Mouse (Mus musculus) brain, embryonic 14.5 days (tissue): Measurements from ENCODE around the gene Tmem182. TPM values are rescaled to one million over a fixed set of nuclear protein-coding genes. Genes with fewer than 3 reads are reported as not detected.

Experiments
- DNase-seq: peaks from one replicate; pipeline ENCODE4 v3.0.0-alpha.2; 2011; ENCODE audit warnings: low read depth
- CTCF ChIP-seq: fragments of 200-500 bp; IDR thresholded peaks from 2 replicates; pipeline ENCODE4 v1.5.1; 2012; ENCODE audit warnings: inconsistent platforms, mild to moderate bottlenecking, moderate library complexity, borderline replicate concordance; ENCODE audit not compliant: insufficient read depth, insufficient read length; ENCODE audit errors: extremely low read depth
- POLR2A ChIP-seq: fragments of 200-500 bp; IDR thresholded peaks from 2 replicates; pipeline ENCODE4 v1.6.1; 2012; ENCODE audit warnings: mild to moderate bottlenecking, inconsistent platforms, borderline replicate concordance; ENCODE audit not compliant: poor library complexity, insufficient read depth, insufficient read length, severe bottlenecking; ENCODE audit errors: extremely low read depth
- polyA plus RNA-seq: library from polyadenylated mRNA; depleted of rRNA; stranded (reverse); fragments of >200 nt; gene quantifications from 2 replicates; pipeline ENCODE4 v1.2.3, GENCODE M21; 2012

The Tmem182 gene
- polyA plus RNA-seq, 1 experiment, result 0.05 TPM

DNA sequence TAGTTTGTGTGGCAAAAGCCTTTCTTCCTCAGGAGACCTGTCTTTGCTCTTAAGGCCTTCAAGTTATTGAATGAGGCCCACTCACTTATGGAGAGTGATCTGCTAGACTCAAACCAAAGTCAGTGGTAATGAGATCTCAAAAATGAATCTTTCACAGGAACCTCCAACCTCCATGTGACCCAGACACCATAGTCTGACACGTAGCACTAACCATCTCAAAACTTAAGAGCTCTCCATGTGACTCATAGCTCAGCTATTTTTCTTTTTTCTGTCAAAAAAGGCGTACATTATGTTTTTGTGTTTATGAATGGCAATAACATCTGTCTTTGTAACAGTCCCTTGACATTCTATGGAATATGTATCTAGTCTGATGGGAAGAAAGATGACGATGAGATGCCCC is 3.2 kb downstream of the Tmem182 start:
- no peak for TF ChIP-seq CTCF
- TF ChIP-seq POLR2A, result no peak
- no peak for DNase-seq

DNA sequence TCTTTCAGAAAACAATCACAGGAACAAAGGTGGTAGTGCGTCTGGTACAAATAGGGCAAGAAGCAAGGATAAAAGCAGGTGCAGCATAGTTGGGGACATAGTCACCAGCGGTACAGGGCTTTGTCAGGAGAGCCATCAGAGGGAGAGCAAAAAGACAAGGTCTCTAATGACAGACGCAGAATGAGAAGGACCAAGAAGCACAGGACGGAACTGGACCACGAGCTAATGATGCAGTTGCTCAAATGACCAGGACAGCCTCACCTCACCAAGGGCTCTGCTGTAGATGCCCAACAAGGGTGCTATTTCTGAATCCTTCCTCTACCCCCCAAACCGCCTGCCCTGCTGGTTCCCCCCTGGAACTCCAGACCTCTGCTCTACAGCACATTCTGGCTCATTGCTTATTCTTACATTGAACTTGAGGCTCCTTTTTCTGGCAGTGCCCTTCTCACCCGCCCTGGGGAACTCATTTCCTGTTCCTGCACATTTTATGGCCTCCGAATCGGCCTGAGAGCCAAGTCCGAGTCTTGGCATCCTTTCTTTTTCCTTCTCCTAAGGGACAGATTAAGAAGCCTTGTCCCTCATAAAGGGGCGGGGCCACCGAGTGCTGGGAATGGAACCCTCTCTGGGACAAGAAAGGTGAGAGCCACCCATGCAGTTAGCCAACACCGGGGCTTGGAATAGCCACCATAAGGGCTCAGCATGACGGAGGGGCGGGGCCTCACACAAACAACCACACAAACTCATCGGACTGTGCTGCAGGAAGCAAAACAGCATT is 9.9 kb downstream of the Tmem182 start:
- DNase-seq, result no peak
- no peak for TF ChIP-seq CTCF
- no peak for TF ChIP-seq POLR2A

DNA sequence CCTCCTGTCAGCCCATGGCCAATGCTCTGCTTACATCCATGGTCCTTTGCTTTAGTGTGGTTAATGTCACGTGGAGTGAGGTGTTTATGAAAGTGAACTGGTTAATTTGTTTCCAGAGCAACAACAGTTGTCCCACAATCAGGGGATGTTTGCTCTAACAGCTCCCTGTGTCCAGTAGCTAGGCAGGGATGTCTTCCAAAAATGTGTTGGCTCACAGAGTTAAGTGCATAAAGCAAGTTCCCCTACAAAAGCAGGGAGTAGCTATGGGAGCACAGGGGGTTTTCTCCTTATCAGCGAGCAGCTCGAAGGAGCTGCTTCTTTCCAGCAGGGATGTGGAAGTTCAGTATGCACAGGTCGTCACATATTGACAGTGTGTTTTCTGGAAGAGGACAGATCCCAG is 19.1 kb downstream of the Tmem182 start:
- TF ChIP-seq CTCF (no peak), POLR2A (no peak)
- peak; percentile 29 for DNase-seq

DNA sequence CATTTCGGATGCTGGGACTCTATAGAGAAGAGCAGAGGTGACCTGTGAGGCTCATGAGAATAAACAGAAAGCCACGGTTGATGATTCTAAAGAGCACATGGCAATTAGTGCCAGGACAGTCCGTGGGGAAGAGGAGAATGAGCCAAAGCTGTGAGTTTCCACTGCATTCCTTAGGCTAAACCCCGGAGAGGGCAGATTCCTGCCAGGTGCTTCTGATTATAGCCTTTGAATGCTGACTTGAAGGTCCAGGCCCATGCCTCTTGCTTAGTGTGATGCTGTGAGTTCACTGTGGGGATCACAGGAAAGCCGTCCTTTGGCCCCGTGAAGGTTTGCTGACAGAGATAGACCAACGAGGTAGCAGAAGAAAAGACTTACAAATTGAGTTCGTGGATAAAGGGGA is 19.5 kb downstream of the Tmem182 start:
- TF ChIP-seq POLR2A (no peak), CTCF (no peak)
- no peak for DNase-seq

DNA sequence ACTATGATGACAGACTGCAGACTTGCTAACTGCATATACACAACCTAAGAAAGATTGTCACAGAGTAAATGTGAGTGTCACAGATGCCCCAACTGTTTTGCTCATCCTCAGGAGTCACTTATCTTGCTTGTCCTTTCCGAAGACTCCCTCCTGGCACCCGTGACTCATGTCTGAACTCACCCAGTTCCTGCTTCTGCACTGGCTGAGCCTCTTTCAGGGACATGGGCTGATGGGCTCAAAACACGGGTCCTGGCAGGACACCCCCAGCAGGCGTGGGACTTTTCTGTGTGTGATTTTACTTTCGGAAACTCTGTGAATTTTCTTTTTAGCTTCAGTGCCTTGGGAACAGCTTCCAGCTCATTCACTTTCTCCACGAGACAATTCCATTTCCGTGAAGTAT is 20.4 kb downstream of the Tmem182 start:
- TF ChIP-seq POLR2A (no peak), CTCF (no peak)

DNA sequence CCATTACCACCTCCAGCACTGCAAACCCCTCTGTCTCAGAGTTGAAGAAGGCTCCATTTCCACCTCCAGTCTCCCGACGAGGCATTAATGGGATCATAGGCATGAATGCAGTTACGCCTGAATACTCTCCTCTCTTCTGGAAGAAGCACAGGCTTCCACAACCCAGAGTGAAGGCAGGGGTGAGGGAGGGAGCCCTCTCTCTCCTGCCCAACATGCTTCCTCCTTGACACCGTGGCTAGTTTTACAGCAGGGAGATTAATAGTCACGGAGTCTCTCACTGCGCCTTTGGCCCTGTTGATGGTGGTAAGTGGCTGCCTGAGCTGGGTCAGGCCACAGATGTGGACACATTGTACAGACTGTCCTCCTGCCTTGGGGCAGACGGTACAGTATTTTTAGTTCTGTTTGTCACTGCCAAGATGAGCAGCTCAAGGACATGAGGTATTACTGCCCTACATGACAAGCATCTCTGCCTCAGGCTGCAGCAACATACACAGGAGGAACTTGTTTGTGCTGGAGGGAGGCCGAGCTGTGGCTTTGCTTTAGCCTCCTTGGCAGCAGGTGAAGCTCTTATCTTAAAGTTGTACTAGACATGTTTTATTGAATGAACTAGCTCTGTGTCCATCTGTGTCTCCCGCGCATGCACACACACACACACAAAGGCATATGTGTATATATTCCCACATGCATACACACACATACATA is 24.0 kb downstream of the Tmem182 start:
- TF ChIP-seq CTCF (no peak), POLR2A (no peak)
- no peak for DNase-seq

More for the DNA sequence above, 20.4 kb downstream of the Tmem182 start:
- DNase-seq, result no peak

DNA sequence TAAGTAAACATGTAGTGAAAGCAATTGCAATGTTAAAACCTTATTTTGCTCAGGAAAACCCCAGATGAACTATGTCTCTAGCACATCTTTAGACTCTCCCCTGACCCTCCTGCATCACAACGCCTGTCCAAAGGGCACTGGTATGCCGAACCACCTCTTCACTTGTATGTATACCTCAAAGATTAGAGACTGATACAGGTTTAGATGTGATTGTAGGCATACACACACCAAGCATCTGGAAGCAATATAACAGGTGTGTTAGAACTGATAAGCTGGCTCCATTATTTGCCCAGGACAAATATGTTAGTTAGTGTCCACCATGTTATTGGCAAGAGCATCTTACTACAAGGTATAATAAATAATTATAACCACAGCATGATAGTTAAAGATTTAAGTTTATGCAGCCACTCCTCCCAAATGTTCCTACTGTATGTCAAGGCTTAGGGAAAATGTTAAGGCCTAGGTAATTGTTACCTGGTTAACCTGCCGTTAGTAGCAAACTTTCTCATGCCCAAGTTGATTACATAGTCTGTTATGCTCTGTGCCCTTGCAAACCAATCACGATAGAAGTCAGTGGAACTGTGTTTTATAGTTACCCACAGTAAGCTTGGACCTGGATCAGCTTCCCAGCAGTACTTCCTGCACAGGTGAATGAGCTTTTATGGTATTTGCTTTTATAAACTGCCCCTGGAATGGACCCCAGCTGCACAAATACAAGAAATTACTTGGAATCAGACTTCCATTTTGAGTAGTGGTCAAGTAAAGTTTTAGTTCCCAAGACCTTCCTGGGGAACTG is 25.5 kb downstream of the Tmem182 start:
- DNase-seq, result no peak
- TF ChIP-seq POLR2A (no peak), CTCF (no peak)

DNA sequence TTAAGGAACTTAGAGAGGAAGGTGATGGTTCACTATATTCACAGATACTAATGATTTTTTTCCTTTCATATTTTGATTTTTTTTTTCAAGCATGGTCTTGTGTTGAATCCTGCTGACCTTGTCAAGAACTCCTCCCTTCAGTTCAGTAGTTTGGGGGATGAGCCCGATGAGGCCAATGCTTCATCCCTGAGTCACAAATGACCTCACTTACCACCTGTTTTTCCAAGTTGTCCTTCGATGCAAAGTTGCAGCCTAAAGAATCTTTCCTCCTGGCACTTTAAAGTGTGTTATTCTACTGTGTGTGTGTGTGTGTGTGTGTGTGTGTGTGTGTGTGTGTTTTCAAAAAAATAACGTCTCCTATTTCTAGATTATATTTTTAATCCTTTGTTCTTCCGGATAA is 30.1 kb downstream of the Tmem182 start:
- TF ChIP-seq CTCF (no peak), POLR2A (no peak)
- DNase-seq, result no peak

DNA sequence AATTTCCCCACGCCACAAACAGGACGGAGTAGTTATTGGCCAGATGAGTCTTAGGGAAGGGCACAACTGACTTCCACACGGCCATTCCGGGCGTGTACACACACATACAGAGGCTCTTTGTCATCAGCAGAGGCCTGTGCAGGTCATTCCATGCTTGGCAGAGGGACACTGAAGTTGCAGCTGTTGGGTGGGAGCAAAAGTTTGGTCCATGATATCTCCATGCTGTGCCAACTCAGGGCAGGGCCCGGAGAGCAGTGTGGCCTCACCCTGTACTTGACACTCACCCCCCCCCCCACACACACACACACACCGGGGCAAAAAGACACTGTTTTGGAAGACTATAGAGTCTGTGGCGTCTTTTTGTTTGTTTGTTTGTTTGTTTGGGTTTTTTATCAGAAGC is 35.2 kb downstream of the Tmem182 start:
- DNase-seq, result no peak
- TF ChIP-seq CTCF, result no peak
- no peak for TF ChIP-seq POLR2A

DNA sequence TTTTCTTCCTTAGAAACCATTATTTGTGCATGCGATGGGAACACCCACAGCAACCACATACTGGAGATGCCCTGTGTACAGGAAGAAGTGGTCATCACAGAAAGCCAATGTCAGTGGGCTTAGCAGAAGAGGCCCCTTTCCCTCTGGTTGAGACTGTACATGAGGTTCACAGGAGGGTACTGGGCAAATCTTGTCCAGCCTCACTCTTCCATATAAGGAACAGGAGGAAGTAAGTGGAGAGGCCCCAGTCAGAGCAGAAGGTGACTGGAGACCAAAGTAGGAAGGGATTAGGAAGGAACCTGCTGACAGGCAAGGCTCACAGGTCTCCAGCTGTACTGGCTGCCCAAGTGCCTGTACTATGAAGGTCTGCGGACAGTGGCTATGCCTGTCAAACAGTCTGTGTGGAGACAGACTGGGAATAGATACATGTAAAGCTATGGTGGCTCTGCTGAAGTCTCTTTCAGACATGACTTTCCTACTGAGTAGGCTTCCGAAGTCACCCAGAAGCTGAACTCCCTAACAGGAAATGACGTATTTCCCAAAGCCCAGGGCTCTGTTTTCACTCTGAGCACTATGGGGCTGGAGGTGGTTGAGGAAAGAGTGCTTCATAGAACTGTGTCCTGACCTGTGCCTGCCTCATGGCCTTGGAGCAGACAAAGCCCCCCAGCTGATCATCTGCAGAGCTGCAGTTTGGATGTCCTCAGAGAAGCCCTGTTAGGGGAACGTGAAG is 35.8 kb downstream of the Tmem182 start:
- DNase-seq, result no peak
- TF ChIP-seq POLR2A, result no peak
- TF ChIP-seq CTCF, result no peak
